Mouse (Mus musculus) liver, embryonic 11.5 days (tissue): ENCODE measurements around the gene Mycl. TPM values are rescaled to one million over a fixed set of nuclear protein-coding genes. Genes with fewer than 3 reads are reported as not detected.

Experiments
- ATAC-seq: fragments of 200-750 bp; cut with Nextera tagmentation; replicated peaks from 2 replicates; pipeline ENCODE4 v1.8.0; 2017; ENCODE audit warnings: moderate number of reproducible peaks, mild to moderate bottlenecking, moderate TSS enrichment, moderate library complexity; ENCODE audit not compliant: low FRiP score
- DNase-seq: peaks from one replicate; pipeline ENCODE4 v3.0.0-alpha.2; 2017; ENCODE audit warnings: low spot score
- H3K27ac ChIP-seq: fragments of 300-500 bp; sonication (generic); 2 replicates; pipeline ENCODE4 v1.5.1; 2014; ENCODE audit warnings: mild to moderate bottlenecking, low read depth, low read length, control low read depth
- H3K27me3 ChIP-seq: fragments of 300-500 bp; sonication (generic); replicated peaks from 2 replicates; pipeline ENCODE4 v1.6.1; 2014; ENCODE audit warnings: low read length, mixed read lengths; ENCODE audit not compliant: control insufficient read depth, insufficient read depth
- H3K36me3 ChIP-seq: fragments of 300-500 bp; sonication (generic); 2 replicates; pipeline ENCODE4 v1.6.1; 2014; ENCODE audit warnings: mild to moderate bottlenecking, low read length, moderate library complexity, mixed read lengths; ENCODE audit not compliant: control insufficient read depth, insufficient read depth
- H3K4me1 ChIP-seq: fragments of 300-500 bp; sonication (generic); replicated peaks from 2 replicates; pipeline ENCODE4 v1.6.1; 2014; ENCODE audit warnings: low read length, mixed read lengths; ENCODE audit not compliant: control insufficient read depth, insufficient read depth
- H3K4me2 ChIP-seq: fragments of 300-500 bp; sonication (generic); 2 replicates; pipeline ENCODE4 v1.6.1; 2014; ENCODE audit warnings: mild to moderate bottlenecking, control low read depth, moderate library complexity
- H3K4me3 ChIP-seq: fragments of 300-500 bp; sonication (generic); 2 replicates; pipeline ENCODE4 v1.5.1; 2014; ENCODE audit warnings: low read depth, low read length, control low read depth
- H3K9ac ChIP-seq: fragments of 300-500 bp; sonication (generic); 2 replicates; pipeline ENCODE4 v1.6.1; 2014; ENCODE audit warnings: low read depth, low read length, control low read depth
- H3K9me3 ChIP-seq: fragments of 300-500 bp; sonication (generic); 2 replicates; pipeline ENCODE4 v1.6.1; 2016; ENCODE audit warnings: low read length, inconsistent platforms, mixed read lengths; ENCODE audit not compliant: control insufficient read depth
- WGBS: fragments of 180-500 bp; shearing (Covaris S2); extraction: QIAGEN DNeasy Blood & Tissue Kit; methylation state at CpG from one replicate; pipeline ENCODE4 v1.1.7; 2014; 5-methylcytosine and 5-hydroxymethylcytosine counted together
- polyA plus RNA-seq: library from polyadenylated mRNA; unstranded; fragments of >200 nt; fragmentation: Nextera tagmentation; extraction: Ambion mirVana; gene quantifications from 2 replicates; pipeline ENCODE4 v1.2.1, GENCODE M21; 2014

Gene Mycl
- polyA plus RNA-seq, 1 experiment from 2014 or later, result 3.1 TPM

DNA sequence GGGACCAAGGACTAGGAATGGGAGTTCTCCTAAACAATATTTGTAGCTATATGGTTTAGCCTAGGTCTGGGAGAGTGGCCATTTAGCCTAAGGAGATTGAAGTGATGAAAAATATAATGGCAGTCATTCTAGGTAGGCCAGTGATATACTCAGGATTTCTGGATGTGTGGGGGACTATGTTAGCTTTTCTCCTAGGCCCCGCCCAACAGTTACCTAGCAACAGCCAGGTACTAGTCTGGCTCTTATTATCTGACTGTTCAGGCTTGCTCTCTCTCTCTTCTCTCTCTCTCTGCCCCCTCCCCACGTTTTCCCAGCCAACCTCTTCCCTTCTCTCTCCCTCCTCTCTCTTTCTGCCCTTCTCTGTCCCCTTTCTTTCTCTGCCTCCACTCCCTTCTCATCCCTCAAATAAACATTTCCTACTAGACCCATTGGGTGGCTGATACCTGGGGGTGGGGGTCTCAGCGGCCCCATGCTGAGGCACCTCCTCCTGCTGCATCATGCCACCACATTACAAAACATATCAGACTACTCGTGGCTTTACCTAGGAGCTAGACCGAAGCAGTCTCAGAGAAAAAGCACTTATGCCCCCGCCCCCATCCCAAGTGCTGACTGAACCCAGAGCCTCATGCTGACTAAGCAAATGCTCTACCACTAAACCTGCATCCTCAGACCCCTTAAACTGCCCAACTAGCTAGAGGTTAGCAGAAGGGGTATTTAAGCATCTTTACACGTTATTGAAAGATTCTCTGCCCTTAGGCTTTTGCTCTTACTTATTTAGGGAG, 19.2 kb downstream of the Mycl start:
- ATAC-seq, result no peak
- no peak overlapping the region for H3K4me2 ChIP-seq
- no peaks in the 10 kb centered on the region for H3K9me3 ChIP-seq
- H3K27me3 ChIP-seq, result no peaks in the 10 kb centered on the region
- 32% methylated on average over 7 of the region's 7 CpGs for WGBS
- no peak overlapping the region for H3K4me3 ChIP-seq
- H3K27ac ChIP-seq, result no peak overlapping the region
- no peak for DNase-seq
- H3K4me1 ChIP-seq, result peaks cover 16% of the 10 kb centered on the region
- H3K36me3 ChIP-seq, result no peaks in the 10 kb centered on the region
- H3K9ac ChIP-seq, result no peak overlapping the region

DNA sequence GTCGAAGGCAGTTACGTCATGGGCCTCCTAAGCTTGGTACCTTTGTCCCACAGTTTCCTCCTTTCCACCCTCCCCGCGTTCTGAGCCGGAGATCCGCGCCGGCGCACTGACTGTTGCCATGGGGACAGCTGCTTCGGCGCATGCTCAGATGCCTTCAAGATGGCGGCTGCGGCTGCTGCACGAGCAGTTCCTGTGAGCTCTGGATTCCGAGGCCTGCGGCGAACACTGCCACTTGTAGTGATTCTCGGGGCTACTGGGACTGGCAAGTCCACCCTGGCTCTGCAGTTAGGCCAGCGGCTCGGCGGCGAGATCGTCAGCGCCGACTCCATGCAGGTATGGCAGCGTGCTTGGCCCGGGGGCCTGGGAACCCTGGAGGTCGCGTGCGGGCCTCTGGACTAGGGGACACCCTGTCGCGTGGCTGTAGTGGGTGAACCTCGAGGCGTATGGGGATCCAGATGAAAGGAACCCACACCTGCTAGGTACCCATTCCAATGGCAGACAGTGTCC, 21.1 kb downstream of the Mycl start, which contains the start of gene Trit1:
TSS of gene Trit1 (plus strand) at position 147 of the 507 bp plus-strand sequence.
- H3K9me3 ChIP-seq, result no peaks in the 10 kb centered on the region
- peaks cover 9% of the 10 kb centered on the region; the same call in 1 of the 2 replicates for H3K36me3 ChIP-seq
- no peaks in the 10 kb centered on the region for H3K27me3 ChIP-seq
- H3K4me2 ChIP-seq, result peak within 1 kb of the TSS; percentile 92
- H3K27ac ChIP-seq, result peak within 1 kb of the TSS; percentile 70
- peaks cover 16% of the 10 kb centered on the region for H3K4me1 ChIP-seq
- H3K4me3 ChIP-seq, result peak within 1 kb of the TSS; percentile 79
- ATAC-seq (peak; percentile 90), DNase-seq (peak; percentile 93)
- WGBS, result under 1% methylated on average over 34 of the region's 34 CpGs
- H3K9ac ChIP-seq, result peak within 1 kb of the TSS; percentile 80

DNA sequence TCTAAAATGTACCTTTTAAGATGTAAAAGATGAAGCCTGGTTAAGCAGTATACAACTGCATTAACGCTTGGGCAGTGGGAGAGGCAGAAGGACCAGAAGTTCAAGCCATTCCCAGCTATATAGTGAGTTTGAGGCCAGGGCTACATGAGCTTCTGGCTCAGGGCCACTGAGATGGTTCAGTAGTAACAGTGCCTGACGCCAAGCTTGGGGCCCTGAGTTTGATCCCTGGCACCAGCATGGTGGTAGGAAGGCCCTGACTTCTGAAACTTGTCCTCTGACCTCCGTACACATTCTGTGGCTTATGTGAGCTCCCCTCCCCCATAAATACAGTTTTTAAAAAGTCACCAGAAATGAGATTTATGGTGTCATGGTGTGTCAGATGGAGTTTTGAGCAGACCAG, 26.1 kb downstream of the Mycl start:
- ATAC-seq (no peak), DNase-seq (no peak)
- Histone ChIP-seq H3K4me1 (peaks cover 21% of the 10 kb centered on the region), H3K36me3 (peaks cover 14% of the 10 kb centered on the region), H3K4me3 (no peak overlapping the region), H3K4me2 (no peak overlapping the region), H3K27me3 (no peaks in the 10 kb centered on the region), H3K9me3 (no peaks in the 10 kb centered on the region), H3K27ac (no peak overlapping the region), H3K9ac (no peak overlapping the region)
- 93% methylated on average over 3 of the region's 3 CpGs for WGBS

DNA sequence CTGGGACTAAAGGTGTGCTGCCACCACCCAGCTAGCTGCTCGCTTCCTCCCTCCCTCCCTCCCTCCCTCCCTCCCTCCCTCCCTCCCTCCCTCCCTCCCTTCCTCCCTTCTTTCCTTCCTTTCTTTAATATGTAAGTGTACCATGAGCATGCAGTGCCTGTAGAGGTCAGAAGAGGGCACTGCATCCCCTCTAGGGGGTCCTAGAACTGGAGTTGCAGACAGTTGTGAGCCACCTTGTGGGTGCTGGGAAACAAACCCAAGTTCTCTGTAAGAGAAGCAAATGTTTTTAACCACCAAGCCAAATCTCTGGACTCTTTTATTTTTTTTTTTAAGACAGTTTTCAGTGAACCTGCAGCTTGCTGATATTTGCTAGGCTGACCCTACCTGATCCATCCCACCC, 27.4 kb downstream of the Mycl start:
- ATAC-seq, result no peak
- H3K9ac ChIP-seq, result no peak overlapping the region
- WGBS, result 83% methylated on average over 1 of the region's 1 CpGs

DNA sequence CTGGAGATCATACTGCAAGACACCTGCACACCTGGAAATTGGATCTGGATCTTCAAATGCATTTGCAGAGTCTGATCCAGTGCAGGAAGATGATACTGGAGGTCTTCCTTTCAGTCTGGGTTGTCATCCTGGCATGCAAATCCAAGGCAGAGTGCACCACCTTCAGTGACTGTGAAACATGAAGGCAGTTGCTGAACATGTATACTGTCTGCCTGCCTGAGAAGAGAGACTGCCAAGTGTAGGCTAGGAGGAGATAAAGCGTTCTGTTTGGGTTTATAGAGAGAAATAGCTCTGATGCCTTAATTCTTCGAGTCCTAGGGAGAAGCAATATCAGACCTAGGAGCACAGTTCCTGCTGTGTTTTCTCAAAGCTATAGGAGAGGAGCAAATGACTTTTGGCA, 30.0 kb downstream of the Mycl start:
- no peak overlapping the region for H3K9ac ChIP-seq
- H3K36me3 ChIP-seq, result peaks cover 18% of the 10 kb centered on the region
- WGBS, result 61% methylated on average over 2 of the region's 2 CpGs
- H3K9me3 ChIP-seq, result no peaks in the 10 kb centered on the region
- DNase-seq (no peak), ATAC-seq (no peak)
- no peak overlapping the region for H3K4me3 ChIP-seq
- H3K27me3 ChIP-seq, result no peaks in the 10 kb centered on the region
- no peak overlapping the region for H3K4me2 ChIP-seq
- peaks cover 8% of the 10 kb centered on the region; the same call in 1 of the 2 replicates for H3K4me1 ChIP-seq
- H3K27ac ChIP-seq, result peak overlapping the region; percentile 16; the same call in 1 of the 2 replicates

More for the DNA sequence above, 27.4 kb downstream of the Mycl start:
- Histone ChIP-seq H3K36me3 (peaks cover 17% of the 10 kb centered on the region), H3K4me3 (no peak overlapping the region), H3K9me3 (no peaks in the 10 kb centered on the region), H3K27ac (no peak overlapping the region), H3K4me2 (no peak overlapping the region), H3K4me1 (peaks cover 20% of the 10 kb centered on the region), H3K27me3 (no peaks in the 10 kb centered on the region)
- no peak for DNase-seq

DNA sequence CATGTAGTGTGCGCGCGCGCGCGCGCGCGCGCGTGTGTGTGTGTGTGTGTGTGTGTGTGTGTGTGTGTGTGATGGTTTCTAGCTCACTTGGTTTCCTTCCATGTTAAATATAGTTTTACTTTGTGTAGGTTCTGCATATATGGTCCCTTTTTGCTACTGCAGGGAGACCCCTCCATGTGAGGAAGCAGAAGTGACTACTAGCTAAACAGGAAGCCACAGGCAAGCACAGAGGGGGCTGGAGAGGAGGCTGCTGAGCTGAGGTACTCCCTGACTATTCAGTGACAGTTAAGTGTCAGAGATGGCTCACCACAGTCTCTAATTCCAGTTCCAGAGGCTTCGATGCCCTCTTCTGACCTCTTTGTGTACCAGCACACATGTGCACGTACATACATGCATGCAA, 30.7 kb downstream of the Mycl start:
- WGBS, result 80% methylated on average over 13 of the region's 13 CpGs
- H3K9ac ChIP-seq, result no peak overlapping the region
- DNase-seq (no peak), ATAC-seq (peak; percentile 25; the same call in 1 of the 2 replicates)
- H3K27me3 ChIP-seq, result no peaks in the 10 kb centered on the region
- peaks cover 14% of the 10 kb centered on the region for H3K36me3 ChIP-seq
- no peaks in the 10 kb centered on the region for H3K9me3 ChIP-seq
- peaks cover 8% of the 10 kb centered on the region; the same call in 1 of the 2 replicates for H3K4me1 ChIP-seq
- no peak overlapping the region for H3K4me2 ChIP-seq
- no peak overlapping the region for H3K4me3 ChIP-seq
- 0 out of 2 replicates have a peak overlapping the region, but pooled peaks have one; percentile 16 for H3K27ac ChIP-seq

DNA sequence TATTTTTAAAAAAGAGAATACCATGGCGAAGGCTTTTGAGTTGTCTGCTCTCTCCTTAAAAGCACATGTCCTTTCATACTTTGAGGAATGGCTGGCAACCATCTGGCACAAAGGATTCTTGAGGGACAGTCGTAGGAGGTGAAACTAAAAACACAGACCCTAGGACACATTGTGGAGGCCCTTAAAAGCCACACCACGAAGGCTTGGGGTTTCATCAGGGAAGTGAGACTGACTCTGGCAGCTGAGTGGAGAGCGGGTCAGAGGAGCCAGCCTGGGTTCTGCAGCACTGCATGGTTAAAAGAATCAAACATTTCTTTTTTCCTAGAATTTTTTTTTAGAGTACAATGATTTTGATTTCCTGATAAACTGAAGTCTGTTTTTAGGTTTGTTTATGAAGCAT, 31.1 kb downstream of the Mycl start:
- DNase-seq, result no peak
- no peak overlapping the region for H3K9ac ChIP-seq
- ATAC-seq, result no peak
- H3K36me3 ChIP-seq, result peaks cover 14% of the 10 kb centered on the region
- WGBS, result 58% methylated on average over 4 of the region's 4 CpGs
- no peak overlapping the region for H3K4me3 ChIP-seq
- H3K27ac ChIP-seq, result no peak overlapping the region
- H3K9me3 ChIP-seq, result no peaks in the 10 kb centered on the region
- H3K4me2 ChIP-seq, result no peak overlapping the region
- H3K4me1 ChIP-seq, result peaks cover 8% of the 10 kb centered on the region; the same call in 1 of the 2 replicates
- H3K27me3 ChIP-seq, result no peaks in the 10 kb centered on the region

GRCm38 (mm10) chr4:123034841-123035240, 39.4 kb downstream of the Mycl start:
- no peak overlapping the region for H3K4me2 ChIP-seq
- no peak overlapping the region for H3K27ac ChIP-seq
- DNase-seq (no peak), ATAC-seq (no peak)
- WGBS, result 87% methylated on average over 2 of the region's 2 CpGs
- H3K9me3 ChIP-seq, result no peaks in the 10 kb centered on the region
- no peaks in the 10 kb centered on the region for H3K4me1 ChIP-seq
- no peak overlapping the region for H3K4me3 ChIP-seq
- H3K27me3 ChIP-seq, result no peaks in the 10 kb centered on the region
- H3K36me3 ChIP-seq, result peaks cover 10% of the 10 kb centered on the region; the same call in 1 of the 2 replicates
- no peak overlapping the region for H3K9ac ChIP-seq
